Mouse (Mus musculus): ENCODE results near the gene Cbl. TPM values are rescaled to one million over a fixed set of nuclear protein-coding genes. Genes with fewer than 3 reads are reported as not detected.

The Cbl gene
- polyA plus RNA-seq, 1 experiment from 2014 or later = 13.0 TPM

Other genes starting within 250 kb of the Cbl start
- 8.7 and 21.5 TPM in 2 replicates for gene Thy1, start 190.7 kb downstream of the Cbl start, polyA plus RNA-seq (2015; fragmentation: Nextera tagmentation; extraction: Ambion mirVana)
- 77.5 and 89.6 TPM in 2 replicates for gene Usp2, start 167.0 kb downstream of the Cbl start, polyA plus RNA-seq (2015; fragmentation: Nextera tagmentation; extraction: Ambion mirVana)
- gene Mfrp, start 132.3 kb downstream of the Cbl start, polyA plus RNA-seq (2015; fragmentation: Nextera tagmentation; extraction: Ambion mirVana) = 0.12 TPM in 1 of 2 replicates, not detected in the other
- 3.5 and 4.2 TPM in 2 replicates for gene C1qtnf5, start 126.8 kb downstream of the Cbl start, polyA plus RNA-seq (2015; fragmentation: Nextera tagmentation; extraction: Ambion mirVana)
- 0.07 and 0.20 TPM in 2 replicates for gene Gm49380, start 120.5 kb downstream of the Cbl start, polyA plus RNA-seq (2015; fragmentation: Nextera tagmentation; extraction: Ambion mirVana)
- gene Rnf26, start 120.5 kb downstream of the Cbl start, polyA plus RNA-seq (2015; fragmentation: Nextera tagmentation; extraction: Ambion mirVana) = 31.7 and 36.6 TPM in 2 replicates
- 104 and 111 TPM in 2 replicates for gene Mcam, start 99.6 kb downstream of the Cbl start, polyA plus RNA-seq (2015; fragmentation: Nextera tagmentation; extraction: Ambion mirVana)
- 0.88 and 2.5 TPM in 2 replicates for gene Ccdc153, start 6.6 kb upstream of the Cbl start, polyA plus RNA-seq (2015; fragmentation: Nextera tagmentation; extraction: Ambion mirVana)
- gene Pdzd3, start 17.4 kb upstream of the Cbl start, polyA plus RNA-seq (2015; fragmentation: Nextera tagmentation; extraction: Ambion mirVana) = 0.06 and 0.07 TPM in 2 replicates
- gene Nlrx1, start 34.5 kb upstream of the Cbl start, polyA plus RNA-seq (2015; fragmentation: Nextera tagmentation; extraction: Ambion mirVana) = 7.3 and 7.9 TPM in 2 replicates
- 1.9 and 2.5 TPM in 2 replicates for gene Abcg4, start 54.6 kb upstream of the Cbl start, polyA plus RNA-seq (2015; fragmentation: Nextera tagmentation; extraction: Ambion mirVana)
- gene Hinfp, start 71.6 kb upstream of the Cbl start, polyA plus RNA-seq (2015; fragmentation: Nextera tagmentation; extraction: Ambion mirVana) = 15.8 and 18.7 TPM in 2 replicates
- 8.2 and 8.6 TPM in 2 replicates for gene C2cd2l, start 86.2 kb upstream of the Cbl start, polyA plus RNA-seq (2015; fragmentation: Nextera tagmentation; extraction: Ambion mirVana)
- gene Dpagt1, start 92.0 kb upstream of the Cbl start, polyA plus RNA-seq (2015; fragmentation: Nextera tagmentation; extraction: Ambion mirVana) = 28.5 and 33.7 TPM in 2 replicates
- gene H2afx, start 100.6 kb upstream of the Cbl start, polyA plus RNA-seq (2015; fragmentation: Nextera tagmentation; extraction: Ambion mirVana) = 179 and 186 TPM in 2 replicates
- 97.2 and 102 TPM in 2 replicates for gene Hmbs, start 110.2 kb upstream of the Cbl start, polyA plus RNA-seq (2015; fragmentation: Nextera tagmentation; extraction: Ambion mirVana)
- 20.9 and 23.1 TPM in 2 replicates for gene Vps11, start 127.6 kb upstream of the Cbl start, polyA plus RNA-seq (2015; fragmentation: Nextera tagmentation; extraction: Ambion mirVana)
- 14.6 and 18.0 TPM in 2 replicates for gene Hyou1, start 145.4 kb upstream of the Cbl start, polyA plus RNA-seq (2015; fragmentation: Nextera tagmentation; extraction: Ambion mirVana)
- 37.8 and 42.0 TPM in 2 replicates for gene Slc37a4, start 162.8 kb upstream of the Cbl start, polyA plus RNA-seq (2015; fragmentation: Nextera tagmentation; extraction: Ambion mirVana)
- 862 and 919 TPM in 2 replicates for gene Rps25, start 173.1 kb upstream of the Cbl start, polyA plus RNA-seq (2015; fragmentation: Nextera tagmentation; extraction: Ambion mirVana)
- 84.4 and 90.3 TPM in 2 replicates for gene Trappc4, start 173.6 kb upstream of the Cbl start, polyA plus RNA-seq (2015; fragmentation: Nextera tagmentation; extraction: Ambion mirVana)
- gene Ccdc84, start 184.5 kb upstream of the Cbl start, polyA plus RNA-seq (2015; fragmentation: Nextera tagmentation; extraction: Ambion mirVana) = 21.3 and 23.5 TPM in 2 replicates
- gene Foxr1, start 207.1 kb upstream of the Cbl start, polyA plus RNA-seq (2015; fragmentation: Nextera tagmentation; extraction: Ambion mirVana) = not detected in 2 replicates
- 0.50 TPM in 1 of 2 replicates, not detected in the other for gene Upk2, start 220.9 kb upstream of the Cbl start, polyA plus RNA-seq (2015; fragmentation: Nextera tagmentation; extraction: Ambion mirVana)
- 11.1 and 11.3 TPM in 2 replicates for gene Bcl9l, start 248.8 kb upstream of the Cbl start, polyA plus RNA-seq (2015; fragmentation: Nextera tagmentation; extraction: Ambion mirVana)